Mouse (Mus musculus): ENCODE measurements around the gene Rhbdf1.
A peak's percentile ranks its signal among the peaks of the same experiment; 100 is the strongest.

The Rhbdf1 gene

GRCm38 (mm10) chr11:32189434-32189833 lies 32.7 kb downstream of the Rhbdf1 start:
- DNase-seq = no peak

GRCm38 (mm10) chr11:32188881-32189280 lies 33.2 kb downstream of the Rhbdf1 start:
- DNase-seq = no peak

- DNase-seq = no peak
Observed at GRCm38 (mm10) chr11:32187256-32187655, 34.8 kb downstream of the Rhbdf1 start.

- DNase-seq = no peak
Observed at GRCm38 (mm10) chr11:32186031-32186430, 36.1 kb downstream of the Rhbdf1 start.

GRCm38 (mm10) chr11:32184469-32184868 lies 37.6 kb downstream of the Rhbdf1 start:
- DNase-seq = no peak

GRCm38 (mm10) chr11:32181973-32182868 lies 39.9 kb downstream of the Rhbdf1 start:
- peak; percentile 65 to 67 for DNase-seq

GRCm38 (mm10) chr11:32181246-32181645 lies 40.9 kb downstream of the Rhbdf1 start:
- DNase-seq = no peak

GRCm38 (mm10) chr11:32178506-32178905 lies 43.6 kb downstream of the Rhbdf1 start:
- DNase-seq = no peak

- no peak for DNase-seq
Observed at GRCm38 (mm10) chr11:32166683-32167082, 55.4 kb downstream of the Rhbdf1 start.

GRCm38 (mm10) chr11:32161922-32162804 lies 59.9 kb downstream of the Rhbdf1 start:
- peak; percentile 41 to 55 for DNase-seq

- DNase-seq = peak in 1 of 2 experiments; percentile 26
Observed at GRCm38 (mm10) chr11:32161500-32161899, 60.6 kb downstream of the Rhbdf1 start.

GRCm38 (mm10) chr11:32160341-32160740 lies 61.8 kb downstream of the Rhbdf1 start:
- DNase-seq = no peak
